ENCODE assay signal across 8 mouse cellular contexts in the genomic region with DNA sequence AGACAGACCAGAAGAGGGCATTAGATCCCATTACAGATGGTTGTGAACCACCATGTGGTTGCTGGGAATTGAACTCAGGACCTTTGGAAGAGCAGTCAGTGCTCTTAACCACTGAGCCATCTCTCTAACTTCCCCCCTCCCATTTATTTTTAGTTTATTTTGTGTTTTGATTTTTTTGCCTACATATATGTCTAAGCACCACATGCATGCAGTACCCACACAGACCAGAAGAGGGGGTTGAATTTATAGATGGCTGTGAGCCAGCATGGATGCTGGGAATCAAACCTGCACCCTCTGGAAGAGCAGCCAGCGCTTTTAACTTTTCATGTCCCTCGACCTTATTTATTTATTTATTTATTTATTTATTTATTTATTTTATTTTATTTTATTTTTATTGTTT. TPM values are rescaled to one million over a fixed set of nuclear protein-coding genes. Genes with fewer than 3 reads are reported as not detected.
A peak's percentile ranks its signal among the peaks of the same experiment; 100 is the strongest.
DNase-seq lines count a peak whose midpoint lies in the region; ATAC-seq and TF ChIP-seq lines count a peak whose summit lies in the region.
"Not testable (repeated sequence)": the region's sequence is repeated elsewhere in the genome, so short reads cannot be mapped to it uniquely, and the experiment has no call there.

No protein-coding gene starts in this region.

- not testable (repeated sequence) for H3K9me3 ChIP-seq in midbrain, postnatal 0 days (ENCODE audit: low read length)

- H3K4me3 ChIP-seq in lung, adult 2 months (replicated peaks; ENCODE audit: extremely low read depth, low read depth, low read length); midbrain, postnatal 0 days (ENCODE audit: low read depth, low read length): not testable (repeated sequence)

- TF ChIP-seq CTCF in brain, embryonic 14.5 days (IDR thresholded peaks at IDR 0.05; ENCODE audit: borderline replicate concordance, extremely low read depth, insufficient read depth, insufficient read length), result peak; percentile 53; the same call in 1 of the 2 replicates
- TF ChIP-seq CTCF in lung, adult 2 months (IDR thresholded peaks at IDR 0.05; ENCODE audit: insufficient read depth, low read length), result peak; percentile 40
- peak; percentile 58 for TF ChIP-seq CTCF in midbrain, postnatal 0 days (IDR thresholded peaks at IDR 0.05)

- 88% methylated on average over 2 of the region's 2 CpGs for WGBS in lung, adult 2 months
- WGBS in midbrain, postnatal 0 days, result 80% methylated on average over 2 of the region's 2 CpGs

- not testable (repeated sequence) for H3K4me1 ChIP-seq in lung, adult 2 months (ENCODE audit: control insufficient read depth, insufficient read depth, low read length); midbrain, postnatal 0 days (ENCODE audit: insufficient read depth, low read length)

- not testable (repeated sequence) for TF ChIP-seq POLR2A in brain, embryonic 14.5 days (IDR thresholded peaks at IDR 0.05; ENCODE audit: borderline replicate concordance, extremely low read depth, insufficient read depth, insufficient read length, poor library complexity, severe bottlenecking); lung, adult 2 months (IDR thresholded peaks at IDR 0.05; ENCODE audit: borderline replicate concordance, extremely low read depth, low read depth, low read length)

- H3K4me2 ChIP-seq in midbrain, postnatal 0 days (ENCODE audit: low read depth, low read length, poor library complexity, severe bottlenecking), result not testable (repeated sequence)

- peaks cover 42% of the 10 kb centered on the region for H3K36me3 ChIP-seq in midbrain, postnatal 0 days (ENCODE audit: insufficient read depth, low read length)

- not testable (repeated sequence) for H3K27me3 ChIP-seq in midbrain, postnatal 0 days (ENCODE audit: insufficient read depth, low read length)

- DNase-seq in B cell, adult 2 months, result peak; percentile 70 to 71
- DNase-seq in ES-CJ7 (ENCODE audit: low read depth, low spot score), result peak; percentile 60
- DNase-seq in brain, embryonic 14.5 days (ENCODE audit: low read depth); lung, adult 2 months; midbrain, postnatal 0 days (ENCODE audit: low spot score): not testable (repeated sequence)
- DNase-seq in kidney, adult 9 months, result peak; percentile 26
- peak; percentile 34 for DNase-seq in thymus, postnatal 0 days (ENCODE audit: low spot score)

- ATAC-seq in granulocyte monocyte progenitor cell, adult 5-6 weeks (replicated peaks; ENCODE audit: poor library complexity, severe bottlenecking), result peak; percentile 37; the same call in 1 of the 2 replicates
- not testable (repeated sequence) for ATAC-seq in midbrain, postnatal 0 days (ENCODE audit: low FRiP score)

- not testable (repeated sequence) for H3K27ac ChIP-seq in midbrain, postnatal 0 days (ENCODE audit: low read depth, low read length)

- not testable (repeated sequence) for H3K9ac ChIP-seq in midbrain, postnatal 0 days (replicated peaks; ENCODE audit: low read length, poor library complexity, severe bottlenecking)

RNA-seq across cellular contexts. Expression of a gene that starts 11.3 kb away (rescaled TPM):
- 42.6 and 50.1 TPM in 2 replicates for polyA plus RNA-seq in brain, embryonic 14.5 days (2012; rRNA removed)
- 13.3 and 15.9 TPM in 2 replicates for total RNA-seq in granulocyte monocyte progenitor cell, adult 5-6 weeks (2014; fragmentation: Nextera tagmentation)
- total RNA-seq in granulocyte monocyte progenitor cell, adult 5-6 weeks (2017), result 9.5 and 10.0 TPM in 2 replicates
- polyA plus RNA-seq in lung, adult 2 months (2012; rRNA removed), result 68.6 and 76.8 TPM in 2 replicates
- total RNA-seq in midbrain, postnatal 0 days (2014; rRNA removed), result 24.8 and 26.0 TPM in 2 replicates
- 15.1 and 16.7 TPM in 2 replicates for polyA plus RNA-seq in midbrain, postnatal 0 days (2015; fragmentation: Nextera tagmentation; extraction: Ambion mirVana)
- polyA plus RNA-seq in thymus, postnatal 0 days (2015; fragmentation: Nextera tagmentation; extraction: Ambion mirVana), result 15.8 and 15.9 TPM in 2 replicates

RNA-seq across cellular contexts. Expression of a gene that starts 14.1 kb away (rescaled TPM):
- polyA plus RNA-seq in brain, embryonic 14.5 days (2012; rRNA removed), result 109 and 112 TPM in 2 replicates
- 1.2 and 1.3 TPM in 2 replicates for total RNA-seq in granulocyte monocyte progenitor cell, adult 5-6 weeks (2014; fragmentation: Nextera tagmentation)
- total RNA-seq in granulocyte monocyte progenitor cell, adult 5-6 weeks (2017), result 0.69 and 1.1 TPM in 2 replicates
- 33.0 and 36.4 TPM in 2 replicates for polyA plus RNA-seq in lung, adult 2 months (2012; rRNA removed)
- total RNA-seq in midbrain, postnatal 0 days (2014; rRNA removed), result 111 and 147 TPM in 2 replicates
- 59.8 and 60.9 TPM in 2 replicates for polyA plus RNA-seq in midbrain, postnatal 0 days (2015; fragmentation: Nextera tagmentation; extraction: Ambion mirVana)
- polyA plus RNA-seq in thymus, postnatal 0 days (2015; fragmentation: Nextera tagmentation; extraction: Ambion mirVana), result 3.2 and 3.5 TPM in 2 replicates

RNA-seq across cellular contexts. Expression of a gene that starts 15.6 kb away (rescaled TPM):
- polyA plus RNA-seq in brain, embryonic 14.5 days (2012; rRNA removed), result 15.3 and 15.9 TPM in 2 replicates
- total RNA-seq in granulocyte monocyte progenitor cell, adult 5-6 weeks (2014; fragmentation: Nextera tagmentation), result 2.1 and 7.7 TPM in 2 replicates
- 1.8 and 2.2 TPM in 2 replicates for total RNA-seq in granulocyte monocyte progenitor cell, adult 5-6 weeks (2017)
- polyA plus RNA-seq in lung, adult 2 months (2012; rRNA removed), result 8.6 and 11.2 TPM in 2 replicates
- total RNA-seq in midbrain, postnatal 0 days (2014; rRNA removed), result 15.3 and 17.3 TPM in 2 replicates
- 4.7 and 5.4 TPM in 2 replicates for polyA plus RNA-seq in midbrain, postnatal 0 days (2015; fragmentation: Nextera tagmentation; extraction: Ambion mirVana)
- polyA plus RNA-seq in thymus, postnatal 0 days (2015; fragmentation: Nextera tagmentation; extraction: Ambion mirVana), result 2.3 TPM in 2 replicates

RNA-seq across cellular contexts. Expression of a gene that starts 48.0 kb away (rescaled TPM):
- polyA plus RNA-seq in brain, embryonic 14.5 days (2012; rRNA removed), result 320 and 444 TPM in 2 replicates
- total RNA-seq in granulocyte monocyte progenitor cell, adult 5-6 weeks (2014; fragmentation: Nextera tagmentation), result 213 and 258 TPM in 2 replicates
- total RNA-seq in granulocyte monocyte progenitor cell, adult 5-6 weeks (2017), result 92.5 and 99.7 TPM in 2 replicates
- 135 and 136 TPM in 2 replicates for polyA plus RNA-seq in lung, adult 2 months (2012; rRNA removed)
- 138 and 142 TPM in 2 replicates for total RNA-seq in midbrain, postnatal 0 days (2014; rRNA removed)
- 147 and 151 TPM in 2 replicates for polyA plus RNA-seq in midbrain, postnatal 0 days (2015; fragmentation: Nextera tagmentation; extraction: Ambion mirVana)
- 165 and 192 TPM in 2 replicates for polyA plus RNA-seq in thymus, postnatal 0 days (2015; fragmentation: Nextera tagmentation; extraction: Ambion mirVana)

RNA-seq across cellular contexts. Expression of a gene that starts 48.5 kb away (rescaled TPM):
- polyA plus RNA-seq in brain, embryonic 14.5 days (2012; rRNA removed), result 11.9 and 13.2 TPM in 2 replicates
- 6.7 and 7.7 TPM in 2 replicates for total RNA-seq in granulocyte monocyte progenitor cell, adult 5-6 weeks (2014; fragmentation: Nextera tagmentation)
- total RNA-seq in granulocyte monocyte progenitor cell, adult 5-6 weeks (2017), result 2.2 and 2.6 TPM in 2 replicates
- 11.2 and 13.5 TPM in 2 replicates for polyA plus RNA-seq in lung, adult 2 months (2012; rRNA removed)
- total RNA-seq in midbrain, postnatal 0 days (2014; rRNA removed), result 5.9 and 8.7 TPM in 2 replicates
- polyA plus RNA-seq in midbrain, postnatal 0 days (2015; fragmentation: Nextera tagmentation; extraction: Ambion mirVana), result 2.3 and 2.8 TPM in 2 replicates
- 2.5 and 4.0 TPM in 2 replicates for polyA plus RNA-seq in thymus, postnatal 0 days (2015; fragmentation: Nextera tagmentation; extraction: Ambion mirVana)
